Mouse (Mus musculus): ENCODE measurements at regions not wholly inside any gene's neighbourhood (a gene's known extent, or its start where the extent isn't known, plus 50 kb on each side); places are given as distances from the start of the nearest gene placed in this dataset.

GRCm38 (mm10) chr4:93467424-93467823 is 132.1 kb upstream of the Tusc1 start:
- no peak for TF ChIP-seq CTCF (IDR thresholded peaks at IDR 0.05; ENCODE audit: low read depth)
- TF ChIP-seq EP300 (IDR thresholded peaks at IDR 0.05; ENCODE audit: low read depth) = no peak
